Mouse (Mus musculus) lung, postnatal 0 days (tissue): Measurements from ENCODE around the gene Ankrd40.

Source experiments
- CTCF ChIP-seq: IDR thresholded peaks from 2 replicates; pipeline ENCODE4 v1.5.1; 2016; ENCODE audit warnings: antibody characterized with exemption, mild to moderate bottlenecking
- EP300 ChIP-seq: IDR thresholded peaks from 2 replicates; pipeline ENCODE4 v1.6.1; 2016; ENCODE audit warnings: antibody characterized with exemption, mild to moderate bottlenecking, control low read depth

- no peak for TF ChIP-seq CTCF
- TF ChIP-seq EP300: no peak
Measured at GRCm38 (mm10) chr11:94347063-94347575, 19.3 kb downstream of the Ankrd40 start.
